ENCODE assay signal across 22 mouse cellular contexts in genomic region chrX:56708592-56709370, GRCm38 (mm10). TPM values are rescaled to one million over a fixed set of nuclear protein-coding genes. Genes with fewer than 3 reads are reported as not detected.
DNase-seq lines count a peak whose midpoint lies in the region; ATAC-seq and TF ChIP-seq lines count a peak whose summit lies in the region.
"Had no signal": no experiment of that assay in that cellular context is flagged by ENCODE, and none has a peak within 500 bp of the region (broad histone marks: within the 10 kb centered on the region; RNA-seq: fewer than 3 reads in every experiment).

No protein-coding gene starts in this region.

- no peaks in the 10 kb centered on the region for H3K4me1 ChIP-seq in lung, embryonic 14.5 days (ENCODE audit: insufficient read depth)
- no peaks in the 10 kb centered on the region for H3K4me1 ChIP-seq in lung, embryonic 16.5 days (replicated peaks; ENCODE audit: control insufficient read depth, insufficient read depth, low read length)
- H3K4me1 ChIP-seq in lung, adult 2 months (ENCODE audit: control insufficient read depth, insufficient read depth, low read length), result no peaks in the 10 kb centered on the region
- H3K4me1 ChIP-seq: embryonic facial prominence, embryonic 10.5 days; embryonic facial prominence, embryonic 12.5 days; forebrain, embryonic 13.5 days; forebrain, embryonic 15.5 days had no signal

- TF ChIP-seq POLR2A in lung, adult 2 months (IDR thresholded peaks at IDR 0.05; ENCODE audit: borderline replicate concordance, extremely low read depth, low read depth, low read length), result no peak

- no peaks in the 10 kb centered on the region for H3K9me3 ChIP-seq in lung, embryonic 14.5 days (ENCODE audit: low read depth, low read length)
- H3K9me3 ChIP-seq in lung, embryonic 16.5 days (ENCODE audit: control insufficient read depth, low read length), result no peaks in the 10 kb centered on the region
- H3K9me3 ChIP-seq: embryonic facial prominence, embryonic 10.5 days; embryonic facial prominence, embryonic 12.5 days; forebrain, embryonic 13.5 days; forebrain, embryonic 15.5 days had no signal

- H3K9ac ChIP-seq in lung, embryonic 14.5 days, result no peak overlapping the region
- H3K9ac ChIP-seq in lung, embryonic 16.5 days (ENCODE audit: low read length), result no peak overlapping the region
- H3K9ac ChIP-seq: embryonic facial prominence, embryonic 12.5 days; forebrain, embryonic 13.5 days; forebrain, embryonic 15.5 days had no signal

- WGBS in lung, embryonic 14.5 days, result 54% methylated on average over 6 of the region's 6 CpGs
- 50% methylated on average over 6 of the region's 6 CpGs for WGBS in lung, embryonic 16.5 days
- 56% methylated on average over 6 of the region's 6 CpGs for WGBS in lung, adult 2 months

- H3K36me3 ChIP-seq in lung, embryonic 14.5 days (ENCODE audit: insufficient read depth), result no peaks in the 10 kb centered on the region
- H3K36me3 ChIP-seq in lung, embryonic 16.5 days (ENCODE audit: control insufficient read depth, insufficient read depth, low read length), result no peaks in the 10 kb centered on the region
- H3K36me3 ChIP-seq: embryonic facial prominence, embryonic 10.5 days; embryonic facial prominence, embryonic 12.5 days; forebrain, embryonic 15.5 days had no signal

- H3K4me3 ChIP-seq in lung, embryonic 14.5 days (ENCODE audit: low read depth, low read length), result no peak overlapping the region
- H3K4me3 ChIP-seq in lung, embryonic 16.5 days (ENCODE audit: low read length), result no peak overlapping the region
- H3K4me3 ChIP-seq in lung, adult 2 months (replicated peaks; ENCODE audit: extremely low read depth, low read depth, low read length), result no peak overlapping the region
- H3K4me3 ChIP-seq: embryonic facial prominence, embryonic 10.5 days; embryonic facial prominence, embryonic 12.5 days; forebrain, embryonic 13.5 days; forebrain, embryonic 15.5 days had no signal

- no peaks in the 10 kb centered on the region for H3K27me3 ChIP-seq in lung, embryonic 14.5 days (ENCODE audit: insufficient read depth, low read length)
- H3K27me3 ChIP-seq in lung, embryonic 16.5 days (ENCODE audit: control insufficient read depth, insufficient read depth, low read depth, low read length), result no peaks in the 10 kb centered on the region
- H3K27me3 ChIP-seq: embryonic facial prominence, embryonic 12.5 days; forebrain, embryonic 13.5 days; forebrain, embryonic 15.5 days had no signal

- H3K4me2 ChIP-seq in lung, embryonic 14.5 days, result no peak overlapping the region
- no peak overlapping the region for H3K4me2 ChIP-seq in lung, embryonic 16.5 days (ENCODE audit: low read depth, low read length)
- H3K4me2 ChIP-seq: embryonic facial prominence, embryonic 12.5 days; forebrain, embryonic 13.5 days; forebrain, embryonic 15.5 days had no signal

- ATAC-seq in lung, embryonic 14.5 days (ENCODE audit: insufficient read depth), result peak; percentile 31; the same call in 1 of the 2 replicates
- ATAC-seq in lung, embryonic 16.5 days (ENCODE audit: low read depth), result peak; percentile 88
- ATAC-seq: activated CD4-positive, CD25-positive, alpha-beta regulatory T cell, adult 4 months; forebrain, embryonic 13.5 days; forebrain, embryonic 15.5 days; Patski had no signal

- no peak for TF ChIP-seq CTCF in lung, embryonic 14.5 days (IDR thresholded peaks at IDR 0.05; ENCODE audit: low read depth)
- TF ChIP-seq CTCF in lung, adult 2 months (IDR thresholded peaks at IDR 0.05; ENCODE audit: insufficient read depth, low read length), result no peak

- DNase-seq in lung, embryonic 14.5 days, result peak; percentile 9
- DNase-seq in lung, postnatal 25 days (ENCODE audit: low spot score), result no peak
- no peak for DNase-seq in lung, postnatal 36 days
- peak; percentile 3 for DNase-seq in lung, postnatal 10 days
- DNase-seq in lung, adult 2 months, result no peak
- DNase-seq in heart, adult 8-10 months (ENCODE audit: low spot score), result no peak
- DNase-seq: adrenal gland, adult 8-10 months; adrenal gland, postnatal 14 days; adrenal gland, postnatal 36 days; cerebellum, adult 11-12 months; cerebellum, adult 2 months; cerebellum, adult 9-10 months; cerebellum, postnatal 10 days; cerebellum, postnatal 25 days had no signal

- no peak overlapping the region for H3K27ac ChIP-seq in lung, embryonic 14.5 days (ENCODE audit: low read depth)
- peak overlapping the region; percentile 66 for H3K27ac ChIP-seq in lung, embryonic 16.5 days (ENCODE audit: low read length)
- H3K27ac ChIP-seq: embryonic facial prominence, embryonic 10.5 days; embryonic facial prominence, embryonic 12.5 days; forebrain, embryonic 13.5 days; forebrain, embryonic 15.5 days had no signal

RNA-seq across cellular contexts. Expression of gene Fhl1, which starts 22.8 kb away (rescaled TPM):
- 241 and 264 TPM in 2 replicates for polyA plus RNA-seq in lung, embryonic 14.5 days (2014; fragmentation: Nextera tagmentation; extraction: Ambion mirVana)
- polyA plus RNA-seq in lung, embryonic 16.5 days (2015; fragmentation: Nextera tagmentation; extraction: Ambion mirVana), result 545 and 603 TPM in 2 replicates
- polyA plus RNA-seq in lung, adult 2 months (2012; rRNA removed), result 559 and 762 TPM in 2 replicates
- 100 to 1,000 TPM; 107 to 153 (median 139) TPM for total RNA-seq in heart, adult 8-10 months (2022)
- total RNA-seq: MEL had no signal
- polyA plus RNA-seq: activated CD4-positive, CD25-positive, alpha-beta regulatory T cell, adult 4 months had no signal

Comparison
In these comparisons a context has a peak if more than half of its experiments do, and no peak if none do; other contexts are left out.
1. DNase-seq: peak in lung, embryonic 14.5 days (single experiment) and lung, postnatal 10 days (single experiment); none in lung, postnatal 25 days (single experiment), lung, postnatal 36 days (single experiment), lung, adult 2 months (single experiment) and heart, adult 8-10 months (single experiment).